Mouse (Mus musculus) activated CD4-positive, CD25-positive, alpha-beta regulatory T cell, adult 4 months (primary cell): Measurements from ENCODE around the gene Ccdc134. TPM values are rescaled to one million over a fixed set of nuclear protein-coding genes. Genes with fewer than 3 reads are reported as not detected.
"Not testable (repeated sequence)": the region's sequence is repeated elsewhere in the genome, so short reads cannot be mapped to it uniquely, and the experiment has no call there.

Experiments
- ATAC-seq: one replicate; pipeline ENCODE4 v1.8.0; 2017
- polyA plus RNA-seq, 2 experiments: library from polyadenylated mRNA; unstranded; fragments of 100-300 nt; shearing (Covaris generic); gene quantifications; one replicate each; pipeline ENCODE4 v1.2.1; 2017

Gene Ccdc134
- polyA plus RNA-seq: 10 to 100 TPM; 23.4 to 28.1 TPM

DNA sequence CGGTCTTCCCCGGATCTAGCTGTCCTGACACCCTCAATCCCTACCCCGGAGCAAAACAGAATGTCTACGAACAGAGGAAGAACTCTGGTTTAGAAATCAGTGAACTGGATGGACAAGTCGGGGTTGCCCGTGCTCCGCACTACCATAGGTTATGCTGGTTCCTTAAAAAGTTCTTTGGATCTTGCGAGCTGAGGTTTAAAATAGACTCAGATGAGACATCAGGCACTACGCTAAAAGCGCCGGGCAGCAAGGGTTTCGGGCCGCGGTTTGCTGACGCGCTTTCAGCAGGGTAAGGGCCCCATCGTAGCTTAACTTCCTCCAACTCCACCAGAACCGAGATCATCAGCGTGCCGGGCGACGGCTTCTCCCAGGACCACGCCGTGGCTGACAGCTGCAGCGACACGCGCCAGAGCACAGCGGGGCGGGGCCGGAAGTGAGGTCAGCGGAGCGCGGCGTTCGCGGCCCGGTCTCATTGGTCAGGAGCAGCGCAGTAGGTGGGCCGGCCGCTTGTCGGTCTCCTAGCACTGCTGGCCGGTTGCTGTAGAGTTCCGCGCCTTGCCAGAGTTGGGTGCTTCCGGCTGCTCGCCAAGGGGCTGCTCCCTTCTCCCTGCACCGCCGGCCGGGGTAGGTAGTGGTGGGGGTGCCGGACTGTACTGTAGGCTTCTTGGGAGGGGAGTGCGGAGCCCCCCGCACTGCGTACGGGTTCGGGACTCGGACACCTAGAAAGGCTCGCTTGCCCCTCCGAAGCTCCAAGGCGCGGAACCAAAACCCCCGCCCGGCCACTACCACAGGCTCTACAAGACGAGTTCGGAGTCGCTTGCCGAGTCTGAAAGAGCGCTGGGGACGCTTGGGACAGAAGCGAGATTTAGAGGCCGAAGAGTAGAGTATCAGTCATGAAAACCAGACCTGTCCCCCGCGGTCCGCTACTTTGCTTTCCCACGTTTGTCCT, at the start of gene Ccdc134:
Gene Ccdc134, plus strand, starts transcription at position 497 of the 949 bp plus-strand sequence.
- ATAC-seq: peak; percentile 98

DNA sequence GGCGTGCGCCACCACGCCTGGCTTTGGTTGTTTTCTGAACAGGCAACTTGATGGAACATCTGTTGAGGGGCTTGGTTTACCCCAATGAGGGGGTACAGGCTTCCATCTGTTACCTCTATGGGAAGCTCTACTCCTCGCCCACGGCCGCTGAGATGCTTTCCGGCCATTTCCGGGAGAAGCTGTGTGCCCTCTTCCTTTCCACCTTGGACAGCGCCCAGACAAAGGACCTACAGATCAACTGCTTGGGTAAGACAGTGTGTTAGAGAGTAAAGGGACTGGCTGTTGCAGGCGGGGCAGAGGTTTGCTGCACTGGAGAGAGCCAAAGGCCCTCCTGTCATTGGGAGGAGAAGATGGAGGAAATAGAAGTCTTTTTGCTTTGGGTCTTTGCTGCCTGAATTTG, 47.8 kb upstream of the Ccdc134 start:
- ATAC-seq: no peak

DNA sequence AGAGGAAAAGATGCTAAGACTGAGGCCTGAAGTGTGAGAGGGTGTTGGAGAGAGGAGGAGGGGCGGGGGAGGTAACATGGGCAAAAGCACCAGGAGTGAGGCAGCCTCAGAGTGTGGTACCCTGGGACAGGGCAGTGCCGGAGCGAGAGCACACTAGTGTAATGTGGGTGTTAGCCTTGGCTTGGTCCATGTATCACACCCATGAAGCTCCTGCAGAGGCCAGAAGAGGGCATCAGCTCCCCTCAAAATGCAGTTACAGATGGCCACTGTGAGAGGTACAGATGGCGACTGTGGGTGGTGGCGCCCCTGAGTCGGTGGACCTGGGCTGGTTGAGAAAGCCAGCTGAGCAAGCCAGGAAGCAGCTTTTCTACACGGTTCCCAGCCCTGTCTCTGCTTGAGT, 46.6 kb upstream of the Ccdc134 start:
- no peak for ATAC-seq

DNA sequence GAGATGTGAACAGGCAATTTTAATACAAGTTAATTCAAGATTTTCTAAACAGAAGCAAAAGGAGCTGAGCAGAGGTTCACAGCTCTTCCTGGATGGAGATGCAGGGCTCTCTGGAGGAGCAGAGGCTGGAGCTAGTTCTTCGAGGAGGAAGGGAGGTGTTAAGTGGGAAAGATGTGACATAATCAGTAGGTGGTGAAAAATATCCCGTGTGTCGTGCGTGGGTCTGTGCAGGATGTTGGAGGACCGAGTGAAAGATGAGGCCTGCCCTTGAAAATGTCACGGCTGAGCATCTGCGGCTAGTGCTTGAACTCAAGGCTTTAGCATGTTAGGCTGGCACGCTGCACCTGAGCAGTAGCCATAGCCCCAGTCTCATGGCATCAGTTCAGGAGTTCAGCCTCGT, 42.1 kb upstream of the Ccdc134 start:
- ATAC-seq: no peak

DNA sequence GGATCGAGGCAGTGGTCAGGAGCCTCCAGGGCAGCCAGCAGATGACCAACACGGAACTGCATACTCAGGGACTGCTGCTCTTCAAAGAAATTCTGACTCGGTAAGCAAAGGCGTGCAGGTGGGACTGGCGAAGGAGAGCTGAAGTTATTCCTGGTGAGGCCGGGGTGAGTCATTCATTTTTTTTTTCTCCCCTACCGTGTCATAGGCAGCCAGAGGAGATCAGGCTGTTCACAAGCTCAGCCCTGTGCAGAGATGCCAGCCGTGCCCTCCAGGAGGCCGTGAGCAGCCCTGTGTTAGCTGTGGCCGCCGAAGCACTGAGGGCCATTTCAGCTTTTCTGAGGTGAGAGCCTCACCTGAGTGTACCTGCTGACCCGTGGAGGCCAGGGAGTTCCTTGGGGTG, 41.6 kb upstream of the Ccdc134 start:
- no peak for ATAC-seq

DNA sequence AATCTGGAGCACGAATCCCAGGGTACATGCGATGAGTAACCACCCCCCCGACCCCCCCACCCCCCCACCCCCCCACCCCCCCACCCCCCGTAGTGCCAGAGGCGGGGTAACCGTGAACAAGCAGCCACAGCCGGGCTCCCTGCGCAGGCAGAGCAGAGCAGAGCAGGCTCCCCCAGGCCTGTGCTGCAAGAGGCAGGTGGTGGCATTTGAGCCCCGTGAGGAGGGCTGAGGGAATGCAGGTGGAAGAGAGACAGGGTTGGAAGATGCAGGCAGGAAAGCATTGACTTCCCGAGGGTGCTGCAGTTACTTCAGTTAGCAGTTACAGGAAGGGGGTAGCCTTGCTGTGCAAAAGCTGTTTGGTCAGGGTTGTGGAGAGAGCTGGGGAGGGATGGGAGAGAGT, 40.5 kb upstream of the Ccdc134 start:
- ATAC-seq: no peak

DNA sequence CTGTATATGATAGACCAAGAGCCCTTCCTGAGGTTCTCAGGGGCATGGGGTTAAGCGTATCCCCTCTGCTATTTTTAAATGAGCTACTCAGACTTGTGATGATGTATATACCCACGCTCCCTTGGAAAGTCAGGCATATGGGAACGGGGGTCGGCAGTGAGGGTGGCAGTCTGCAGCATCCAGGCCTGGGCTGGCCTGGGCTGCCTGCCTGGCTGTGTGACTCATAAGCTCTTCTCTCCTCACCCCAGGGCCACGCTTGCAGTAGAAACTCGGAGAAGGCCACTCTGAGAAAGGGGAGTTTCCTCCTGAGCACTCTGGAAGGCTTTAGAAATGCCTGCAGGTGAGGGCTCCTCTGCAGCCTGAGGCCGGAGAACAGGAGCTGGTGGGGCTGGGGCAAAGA, 36.7 kb upstream of the Ccdc134 start:
- no peak for ATAC-seq

DNA sequence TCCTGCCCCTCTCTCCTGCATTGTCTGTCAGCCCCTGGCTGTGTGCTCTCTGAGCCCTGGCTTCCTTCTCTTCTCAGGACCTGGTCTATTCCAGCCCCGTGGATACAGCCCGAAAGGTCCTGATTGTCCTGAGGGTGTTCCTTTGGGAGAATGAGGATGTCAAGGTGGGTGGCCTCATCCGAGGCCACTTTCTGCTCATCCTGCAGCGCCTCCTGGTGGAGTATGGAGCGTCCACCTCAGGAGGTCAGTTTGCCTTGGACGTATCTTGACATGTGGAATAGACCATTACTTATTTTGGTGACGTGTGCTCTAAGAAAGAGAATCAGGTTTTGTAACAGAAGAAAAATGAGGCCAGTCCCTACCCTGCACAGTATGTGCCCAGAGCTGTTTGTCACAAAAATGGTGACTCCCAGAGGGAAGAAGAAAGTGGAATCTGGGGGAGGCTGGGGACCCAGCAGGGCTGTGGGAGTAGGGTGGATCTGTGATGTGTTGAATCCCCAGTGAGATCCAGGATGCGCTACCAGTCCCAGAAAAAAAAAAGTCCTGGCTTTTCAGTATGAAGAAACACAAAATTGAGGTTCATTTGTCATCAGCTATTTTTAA, 20.7 kb upstream of the Ccdc134 start:
- ATAC-seq: no peak

DNA sequence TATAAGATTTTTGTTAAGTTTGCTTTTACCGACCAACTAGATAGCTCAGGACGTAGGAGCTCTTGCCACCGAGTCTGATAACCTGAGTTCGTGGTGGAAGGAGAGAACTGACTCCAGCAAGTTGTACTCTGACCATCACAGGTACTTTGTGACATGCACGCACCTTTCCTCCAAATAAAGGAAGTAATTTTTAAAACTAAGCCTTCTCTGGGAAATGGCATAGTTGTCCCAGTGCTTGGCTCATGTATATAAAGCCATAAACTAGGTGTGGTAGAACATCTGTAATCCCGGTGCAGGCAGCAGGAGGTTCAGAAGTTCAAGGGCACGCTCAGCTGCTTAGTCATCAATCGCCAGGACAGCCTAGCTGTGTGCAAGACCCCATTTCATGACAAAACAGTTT, 7.2 kb upstream of the Ccdc134 start:
- ATAC-seq: no peak

DNA sequence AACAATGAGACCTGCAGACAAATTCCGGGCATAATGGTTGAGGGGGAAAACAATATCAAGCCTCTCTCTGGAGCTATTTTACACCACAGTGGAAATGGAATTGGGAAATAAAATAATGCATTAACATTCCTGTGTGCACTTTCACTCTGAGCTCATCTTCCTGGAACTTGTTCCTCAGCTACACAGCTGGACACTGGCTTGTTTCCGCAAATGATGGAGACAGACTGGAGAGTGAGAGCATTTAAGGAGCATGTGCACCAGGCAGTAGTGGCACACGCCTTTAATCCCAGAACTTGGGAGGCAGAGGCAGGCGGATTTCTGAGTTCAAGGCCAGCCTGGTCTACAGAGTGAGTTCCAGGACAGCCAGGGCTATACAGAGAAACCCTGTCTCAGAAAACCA, 1.0 kb upstream of the Ccdc134 start:
- not testable (repeated sequence) for ATAC-seq

DNA sequence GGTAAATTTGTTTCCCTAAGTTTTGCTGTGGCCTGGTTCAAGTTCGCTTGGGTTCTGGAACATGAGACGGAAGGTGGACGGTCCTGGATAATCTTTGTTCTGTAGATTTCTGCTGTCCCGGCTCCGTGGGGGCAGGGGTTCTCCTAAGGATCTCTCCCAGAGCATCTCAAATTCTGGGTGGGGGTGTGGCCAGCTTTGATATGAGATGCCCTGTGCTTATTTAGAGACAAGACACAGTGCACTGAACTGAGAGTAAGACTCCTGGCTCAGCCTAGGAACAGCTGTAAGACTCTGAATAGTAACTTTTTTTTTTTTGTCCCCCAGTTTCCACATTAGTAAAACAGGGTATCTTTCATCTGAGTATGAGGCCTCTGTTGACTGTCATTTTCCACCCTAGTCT, 676 bp downstream of the Ccdc134 start:
- no peak for ATAC-seq

DNA sequence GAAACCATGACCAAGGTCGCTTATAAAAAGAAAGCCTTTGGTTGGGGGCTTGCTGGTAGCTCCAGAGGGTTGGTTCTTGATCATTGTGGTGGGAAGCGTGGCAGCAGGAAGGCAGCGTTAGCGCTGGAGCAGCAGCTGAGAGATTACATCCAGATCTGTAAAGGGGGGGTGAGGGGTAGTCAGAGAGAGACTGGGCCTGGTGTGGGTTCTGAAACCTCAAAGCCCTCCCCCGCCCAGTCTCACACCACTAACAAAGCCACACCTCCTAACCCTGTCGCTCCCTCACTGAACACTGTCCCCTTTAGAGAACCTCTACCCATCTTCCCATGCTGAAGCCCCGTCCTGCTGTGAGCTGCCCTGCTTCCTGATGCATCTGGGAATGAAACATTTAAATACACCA, 2.9 kb downstream of the Ccdc134 start:
- ATAC-seq: no peak

DNA sequence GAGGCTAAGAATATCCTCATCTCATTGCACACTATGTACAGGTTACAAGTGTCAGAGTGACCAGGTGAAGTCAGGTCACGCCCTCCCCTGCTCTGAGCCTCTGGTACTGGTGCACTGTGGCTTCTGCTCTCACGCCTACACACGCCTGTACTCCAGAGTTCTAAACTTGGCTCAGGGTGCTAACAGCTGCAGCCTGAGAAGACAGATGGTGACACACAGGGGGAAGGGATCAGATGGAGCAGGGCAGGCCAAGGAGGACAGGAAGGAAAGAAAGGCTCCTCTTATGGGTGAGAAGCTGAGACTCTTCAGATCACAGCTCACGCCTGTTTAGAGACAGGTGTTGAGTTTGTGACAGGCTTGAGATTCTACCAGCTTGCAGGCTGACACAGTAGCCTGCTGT, 7.7 kb downstream of the Ccdc134 start:
- ATAC-seq: no peak

DNA sequence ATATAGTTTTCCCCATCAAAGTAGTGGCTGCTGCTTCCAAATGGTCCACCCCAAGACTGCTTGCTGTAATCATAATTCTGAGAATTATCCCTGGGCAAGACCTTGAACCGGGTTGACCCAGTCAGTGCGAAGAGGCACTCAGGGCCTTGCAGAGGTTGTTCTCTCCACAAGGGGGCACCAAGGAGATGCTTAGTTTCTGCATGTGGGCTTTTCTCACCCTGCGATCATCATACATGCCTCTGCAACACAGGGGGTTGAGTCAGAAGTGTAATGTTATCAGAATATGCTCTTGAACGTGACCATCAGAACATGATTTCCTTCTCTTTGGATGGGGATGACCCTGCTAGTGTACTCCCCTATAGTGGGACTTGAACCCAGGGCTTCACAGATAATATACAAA, 10.8 kb downstream of the Ccdc134 start:
- ATAC-seq: peak; percentile 74

DNA sequence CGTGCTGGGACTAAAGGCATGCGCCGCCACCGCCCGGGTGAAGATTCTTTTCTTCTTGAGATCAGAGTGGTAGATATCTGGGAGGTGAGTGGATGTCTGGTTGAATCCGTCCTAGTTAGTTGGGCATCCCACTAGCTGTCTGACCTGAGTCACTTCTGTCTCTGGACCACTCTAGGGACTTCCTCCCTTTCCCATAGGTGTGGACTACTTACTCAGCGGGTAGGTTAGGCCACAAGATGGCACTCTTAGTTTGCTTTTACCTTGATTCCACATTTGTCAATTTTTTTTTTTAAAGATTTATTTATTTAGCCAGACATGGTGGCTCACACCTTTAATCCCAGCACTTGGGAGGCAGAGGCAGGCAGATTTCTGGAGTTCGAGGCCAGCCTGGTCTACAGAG, 11.5 kb downstream of the Ccdc134 start:
- ATAC-seq: no peak

DNA sequence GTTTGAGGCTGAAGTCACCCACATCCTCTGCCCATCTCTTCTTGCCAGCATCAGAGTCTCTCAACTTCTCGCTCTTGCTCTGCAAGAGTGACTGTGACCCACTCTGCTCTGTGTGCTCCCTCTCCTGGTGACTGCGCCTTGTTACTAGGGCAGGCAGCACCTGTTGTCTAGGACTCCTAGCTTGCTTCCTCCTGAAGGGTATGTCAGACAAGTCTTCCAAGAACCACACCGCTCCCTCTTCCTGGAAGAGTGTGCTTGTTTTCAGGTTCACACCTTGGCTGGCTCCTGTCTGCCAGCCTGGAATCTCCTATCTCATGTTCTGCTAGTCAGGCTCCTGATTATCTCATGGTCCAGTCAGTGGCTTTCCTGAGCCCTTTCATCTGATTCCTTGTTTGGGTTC, 12.6 kb downstream of the Ccdc134 start:
- no peak for ATAC-seq

DNA sequence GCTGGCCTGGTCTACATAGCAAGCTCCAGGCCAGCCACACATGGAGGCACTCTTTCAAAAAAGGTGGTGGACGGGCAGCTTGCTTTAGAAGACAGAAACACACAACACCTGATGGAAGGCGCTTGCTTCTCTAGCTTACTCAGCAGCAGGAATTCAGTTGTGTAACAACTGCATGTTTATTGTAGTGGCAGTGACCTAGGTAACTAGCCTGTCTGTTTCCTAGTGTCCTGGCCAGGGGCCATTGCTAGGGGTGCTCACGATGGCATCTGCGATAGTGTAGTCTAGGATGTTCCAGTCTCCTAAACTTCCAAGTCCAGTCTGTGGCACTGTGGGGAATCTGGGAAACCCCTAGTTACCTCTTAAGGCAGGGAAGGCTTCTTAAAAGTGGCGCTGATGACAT, 16.4 kb downstream of the Ccdc134 start:
- no peak for ATAC-seq

DNA sequence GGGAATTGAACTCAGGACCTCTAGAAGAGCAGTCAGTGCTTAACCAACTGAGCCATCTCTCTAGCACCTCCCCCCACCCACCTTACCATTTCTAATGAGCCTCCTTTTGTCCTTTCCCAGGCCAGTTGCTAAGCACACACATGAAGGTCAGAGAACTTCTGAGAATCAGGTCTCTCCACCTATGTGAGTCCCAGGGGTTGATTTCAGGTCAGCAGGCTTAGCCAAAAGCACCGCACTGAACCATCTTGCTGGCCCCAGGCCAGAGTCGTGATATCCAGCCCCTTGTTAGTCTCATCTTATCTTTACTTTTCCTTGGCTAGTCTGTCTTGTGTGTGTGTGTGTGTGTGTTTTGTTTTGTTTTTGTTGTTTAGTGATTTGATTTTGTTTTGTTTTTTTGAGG, 17.7 kb downstream of the Ccdc134 start:
- ATAC-seq: no peak

DNA sequence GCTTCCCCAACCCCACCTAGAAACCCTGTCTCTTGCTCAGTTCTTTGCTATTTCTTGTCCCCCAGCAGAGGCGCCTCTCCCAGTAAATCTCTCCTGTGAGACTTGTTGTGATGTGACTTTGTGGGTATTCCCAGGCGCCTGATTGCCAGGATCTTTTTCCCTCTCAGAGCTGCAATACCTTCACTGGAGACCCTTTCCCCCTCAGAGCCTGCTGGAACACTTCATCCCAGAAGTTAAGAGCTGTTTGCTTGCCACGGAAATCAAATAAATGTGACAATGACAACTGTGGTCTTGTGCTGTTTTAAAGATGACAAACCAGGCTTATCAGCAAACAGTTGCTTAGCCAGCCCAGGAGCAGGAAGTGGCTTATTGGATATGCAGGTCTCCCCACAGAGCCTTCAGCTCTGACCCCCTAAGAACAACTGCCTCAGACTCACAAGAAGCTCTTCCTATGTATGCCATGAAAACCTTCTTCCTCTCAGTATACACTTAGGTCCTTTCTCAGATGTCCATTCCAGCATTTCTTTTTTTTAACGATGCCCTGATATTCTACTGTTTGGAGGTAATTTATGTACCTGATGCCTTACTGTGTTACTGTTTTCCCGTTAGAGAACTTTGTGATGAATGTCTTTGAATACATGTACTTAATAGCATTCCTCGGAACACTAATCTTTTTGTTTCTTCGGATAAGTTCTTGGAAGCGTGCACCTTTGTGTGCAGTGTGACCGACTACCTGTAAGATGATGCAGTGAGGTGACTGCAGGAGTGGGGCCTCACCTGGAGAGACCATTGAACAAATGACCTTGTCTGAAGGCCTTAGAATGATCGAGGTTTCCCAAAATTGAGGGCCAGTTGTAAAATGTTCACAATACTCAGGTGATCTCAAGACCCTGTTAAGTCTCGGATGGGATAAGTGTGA, 18.4 kb downstream of the Ccdc134 start:
- no peak for ATAC-seq

DNA sequence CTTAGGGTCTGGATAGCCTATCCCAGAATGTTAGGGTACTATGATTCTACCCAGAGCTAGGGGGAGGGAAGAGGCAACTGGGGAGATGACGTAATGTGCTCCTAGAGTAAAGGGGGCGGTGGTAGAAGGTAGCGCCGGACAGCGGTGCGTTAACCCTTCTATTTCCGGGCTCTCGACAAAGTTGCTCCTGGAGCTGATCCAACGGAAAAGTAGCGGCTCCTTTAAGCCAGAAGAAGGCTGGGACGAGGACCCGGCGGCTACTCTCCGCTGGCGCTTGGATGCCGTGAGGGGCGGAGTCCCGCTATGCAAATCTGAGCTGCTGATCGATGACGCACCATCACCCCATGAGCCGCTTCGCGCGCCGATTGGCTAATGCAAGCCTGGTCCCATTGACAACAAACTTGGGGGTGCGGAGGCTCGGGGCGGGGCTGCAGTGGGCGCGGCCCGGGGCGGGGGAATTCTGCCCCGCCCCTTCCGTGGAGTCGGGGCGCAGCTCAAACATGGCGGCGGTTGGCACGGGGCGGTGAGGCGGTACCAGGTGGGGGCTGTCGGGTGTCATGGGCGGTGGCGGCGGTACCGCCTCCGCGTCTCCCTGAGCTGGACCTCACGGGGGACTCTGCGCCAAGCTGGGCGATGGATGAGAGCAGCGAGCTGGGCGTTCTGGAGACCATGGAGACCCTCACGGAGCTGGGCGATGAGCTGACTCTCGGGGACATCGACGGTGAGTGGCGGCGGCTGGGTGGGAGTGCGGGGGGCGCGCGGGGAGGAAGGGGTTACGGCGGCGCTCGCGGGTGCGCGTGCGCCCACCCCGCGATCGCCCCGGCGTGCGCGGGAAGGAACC, 19.3 kb downstream of the Ccdc134 start, which contains the start of gene Srebf2:
Gene Srebf2, plus strand, starts transcription at position 412 of the 841 bp plus-strand sequence.
- peak; percentile 97 for ATAC-seq

DNA sequence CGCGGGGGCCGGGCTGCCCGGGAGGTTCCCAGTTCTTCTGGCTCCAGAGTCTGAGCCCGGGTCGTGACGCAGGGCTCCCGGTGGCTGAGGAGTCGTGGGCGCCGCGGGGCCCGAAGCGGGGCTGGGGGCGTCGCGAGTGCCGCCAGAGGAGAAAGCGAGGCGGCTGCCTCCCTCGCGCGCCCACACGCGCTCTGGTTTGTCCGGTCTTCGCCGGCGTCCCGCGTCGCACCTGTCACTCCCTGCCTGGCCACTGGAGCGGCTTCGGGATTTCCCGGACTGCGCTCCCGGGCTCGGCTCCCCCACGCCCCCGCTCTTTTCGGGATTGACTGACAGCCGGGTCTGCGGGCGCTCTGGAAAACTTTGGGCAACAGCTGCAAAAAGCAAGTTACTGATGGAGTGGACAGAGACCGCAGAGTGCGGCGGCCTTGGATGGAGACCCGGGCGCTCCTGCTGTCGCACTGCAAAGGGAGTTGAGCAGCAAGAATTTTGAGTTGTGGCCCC, 19.9 kb downstream of the Ccdc134 start:
- no peak for ATAC-seq

DNA sequence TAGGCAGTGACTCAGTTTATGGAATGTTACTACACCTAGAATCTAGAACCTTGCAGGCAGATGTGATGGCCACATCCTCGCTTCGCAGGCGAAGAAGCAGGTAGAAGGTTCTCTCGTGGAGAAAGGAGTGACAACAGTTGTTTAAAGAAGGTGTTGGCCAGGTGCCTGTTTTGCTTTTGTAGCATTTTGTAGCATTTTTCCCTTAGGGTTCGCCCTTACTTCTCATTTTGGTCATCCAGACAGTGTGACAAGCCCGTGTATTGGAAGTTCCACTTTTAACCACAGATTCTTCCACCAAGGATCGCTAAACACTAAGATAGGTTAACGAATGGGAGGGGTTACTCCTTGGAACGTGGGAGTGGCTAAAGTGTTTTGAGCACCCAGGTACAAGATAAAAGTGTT, 20.8 kb downstream of the Ccdc134 start:
- ATAC-seq: no peak
